Mouse (Mus musculus) retina, adult 2 months (tissue): Measurements from ENCODE around the gene Tmbim4.
"Not testable (repeated sequence)": the region's sequence is repeated elsewhere in the genome, so short reads cannot be mapped to it uniquely, and the experiment has no call there.

Experiments
- DNase-seq: peaks from one replicate; pipeline ENCODE4 v3.0.0-alpha.2; 2012; ENCODE audit warnings: low read depth, low spot score

Tmbim4 gene

GRCm38 (mm10) chr10:120197061-120197835 lies 4.1 kb upstream of the Tmbim4 start:
- no peak for DNase-seq

- DNase-seq, result peak; percentile 46
These were observed 592 bp downstream of the Tmbim4 start, which contains the start of gene Irak3 for GRCm38 (mm10) chr10:120201961-120202402. Irak3 (minus strand) TSS chr10:120202130.

- no peak for DNase-seq
These were observed 1.3 kb downstream of the Tmbim4 start for GRCm38 (mm10) chr10:120202467-120203250.

GRCm38 (mm10) chr10:120204591-120205210 lies 3.3 kb downstream of the Tmbim4 start:
- no peak for DNase-seq

GRCm38 (mm10) chr10:120208015-120208414 lies 6.6 kb downstream of the Tmbim4 start:
- DNase-seq, result no peak

- DNase-seq, result peak; percentile 64
These were observed 7.5 kb downstream of the Tmbim4 start for GRCm38 (mm10) chr10:120208575-120209538.

- no peak for DNase-seq
These were observed 8.1 kb downstream of the Tmbim4 start for GRCm38 (mm10) chr10:120209539-120209925.

- no peak for DNase-seq
These were observed 8.7 kb downstream of the Tmbim4 start for GRCm38 (mm10) chr10:120210096-120210495.

GRCm38 (mm10) chr10:120217099-120217498 lies 15.7 kb downstream of the Tmbim4 start:
- not testable (repeated sequence) for DNase-seq

- DNase-seq, result no peak
These were observed 17.6 kb downstream of the Tmbim4 start for GRCm38 (mm10) chr10:120218996-120219395.

- no peak for DNase-seq
These were observed 18.4 kb downstream of the Tmbim4 start for GRCm38 (mm10) chr10:120219578-120220359.

GRCm38 (mm10) chr10:120220776-120221175 lies 19.4 kb downstream of the Tmbim4 start:
- no peak for DNase-seq

- DNase-seq, result peak; percentile 76
These were observed 25.7 kb downstream of the Tmbim4 start, which contains the start of gene Llph for GRCm38 (mm10) chr10:120226871-120227661. Llph (plus strand) TSS chr10:120227070.

GRCm38 (mm10) chr10:120231718-120232117 lies 30.3 kb downstream of the Tmbim4 start:
- no peak for DNase-seq

- DNase-seq, result no peak
These were observed 32.4 kb downstream of the Tmbim4 start for GRCm38 (mm10) chr10:120233655-120234367.

- no peak for DNase-seq
These were observed 35.5 kb downstream of the Tmbim4 start for GRCm38 (mm10) chr10:120236855-120237254.

GRCm38 (mm10) chr10:120238241-120238640 lies 36.9 kb downstream of the Tmbim4 start:
- no peak for DNase-seq

- DNase-seq, result no peak
These were observed 38.1 kb downstream of the Tmbim4 start for GRCm38 (mm10) chr10:120239476-120239875.

GRCm38 (mm10) chr10:120242421-120242820 lies 41.0 kb downstream of the Tmbim4 start:
- no peak for DNase-seq
